Mouse (Mus musculus) stomach, postnatal 0 days (tissue): ENCODE measurements at regions not wholly inside any gene's neighbourhood (a gene's known extent, or its start where the extent isn't known, plus 50 kb on each side); places are given as distances from the start of the nearest gene placed in this dataset.

ENCODE experiments used
- ATAC-seq: fragments of 200-750 bp; cut with Nextera tagmentation; 2 replicates; pipeline ENCODE4 v1.8.0; 2017; ENCODE audit not compliant: low FRiP score, low TSS enrichment
- DNase-seq: peaks from one replicate; pipeline ENCODE4 v3.0.0-alpha.2; 2016; ENCODE audit warnings: low spot score
- H3K27ac ChIP-seq: fragments of 300-500 bp; sonication (generic); replicated peaks from 2 replicates; pipeline ENCODE4 v1.5.1; 2014; ENCODE audit warnings: mild to moderate bottlenecking, control low read depth
- H3K27me3 ChIP-seq: fragments of 300-500 bp; sonication (generic); 2 replicates; pipeline ENCODE4 v1.6.1; 2014; ENCODE audit warnings: low read length; ENCODE audit not compliant: control insufficient read depth, insufficient read depth
- H3K36me3 ChIP-seq: fragments of 300-500 bp; sonication (generic); 2 replicates; pipeline ENCODE4 v1.6.1; 2014; ENCODE audit warnings: low read length, mixed read lengths; ENCODE audit not compliant: control insufficient read depth, insufficient read depth
- H3K4me1 ChIP-seq: fragments of 300-500 bp; sonication (generic); replicated peaks from 2 replicates; pipeline ENCODE4 v1.6.1; 2014; ENCODE audit warnings: antibody characterized with exemption; ENCODE audit not compliant: control insufficient read depth, insufficient read depth
- H3K4me2 ChIP-seq: fragments of 300-500 bp; sonication (generic); replicated peaks from 2 replicates; pipeline ENCODE4 v1.6.1; 2014; ENCODE audit warnings: low read depth, mild to moderate bottlenecking, control low read depth, moderate library complexity
- H3K4me3 ChIP-seq: fragments of 300-500 bp; sonication (generic); 2 replicates; pipeline ENCODE4 v1.5.1; 2014; ENCODE audit warnings: low read depth, low read length, control low read depth
- H3K9ac ChIP-seq: fragments of 300-500 bp; sonication (generic); 2 replicates; pipeline ENCODE4 v1.6.1; 2014; ENCODE audit warnings: mild to moderate bottlenecking, low read length, control low read depth, mixed read lengths
- H3K9me3 ChIP-seq: fragments of 300-500 bp; sonication (generic); 2 replicates; pipeline ENCODE4 v1.6.1; 2016; ENCODE audit warnings: low read length; ENCODE audit not compliant: control insufficient read depth
- CTCF ChIP-seq: IDR thresholded peaks from 2 replicates; pipeline ENCODE4 v1.5.1; 2016; ENCODE audit warnings: antibody characterized with exemption, low read depth, mild to moderate bottlenecking, moderate library complexity
- EP300 ChIP-seq: optimal IDR thresholded peaks from 2 replicates; pipeline ENCODE3; 2016; ENCODE audit warnings: antibody characterized with exemption
- WGBS: fragments of 180-500 bp; shearing (Covaris S2); extraction: QIAGEN DNeasy Blood & Tissue Kit; methylation state at CpG from one replicate; pipeline ENCODE4 v1.1.7; 2014; 5-methylcytosine and 5-hydroxymethylcytosine counted together

GRCm38 (mm10) chr13:53783492-53783891, 272.0 kb downstream of the Drd1 start:
- H3K4me3 ChIP-seq, result no peak overlapping the region
- no peak overlapping the region for H3K27ac ChIP-seq
- DNase-seq, result peak; percentile 72
- no peak for ATAC-seq
- H3K9me3 ChIP-seq, result no peaks in the 10 kb centered on the region
- H3K36me3 ChIP-seq, result no peaks in the 10 kb centered on the region
- WGBS, result 21% methylated on average over 6 of the region's 6 CpGs
- no peak overlapping the region for H3K9ac ChIP-seq
- H3K27me3 ChIP-seq, result no peaks in the 10 kb centered on the region
- no peak for TF ChIP-seq EP300
- TF ChIP-seq CTCF, result peak; percentile 96
- H3K4me1 ChIP-seq, result no peaks in the 10 kb centered on the region
- H3K4me2 ChIP-seq, result no peak overlapping the region

- no peak overlapping the region for H3K27ac ChIP-seq
- TF ChIP-seq CTCF (peak; percentile 70), EP300 (no peak)
- H3K36me3 ChIP-seq, result no peaks in the 10 kb centered on the region
- DNase-seq, result peak; percentile 31
- H3K27me3 ChIP-seq, result no peaks in the 10 kb centered on the region
- no peak overlapping the region for H3K4me3 ChIP-seq
- no peak for ATAC-seq
- H3K9me3 ChIP-seq, result no peaks in the 10 kb centered on the region
- 45% methylated on average over 4 of the region's 4 CpGs for WGBS
- H3K4me2 ChIP-seq, result no peak overlapping the region
- no peak overlapping the region for H3K9ac ChIP-seq
- no peaks in the 10 kb centered on the region for H3K4me1 ChIP-seq
Measured at GRCm38 (mm10) chr13:53779150-53779549, 276.4 kb downstream of the Drd1 start.

GRCm38 (mm10) chr13:53776421-53776820, 279.1 kb downstream of the Drd1 start:
- ATAC-seq (no peak), DNase-seq (no peak)
- H3K9me3 ChIP-seq, result no peaks in the 10 kb centered on the region
- H3K4me1 ChIP-seq, result no peaks in the 10 kb centered on the region
- H3K27ac ChIP-seq, result no peak overlapping the region
- 65% methylated on average over 11 of the region's 11 CpGs for WGBS
- TF ChIP-seq EP300 (no peak), CTCF (no peak)
- no peak overlapping the region for H3K4me3 ChIP-seq
- no peak overlapping the region for H3K9ac ChIP-seq
- H3K27me3 ChIP-seq, result no peaks in the 10 kb centered on the region
- no peaks in the 10 kb centered on the region for H3K36me3 ChIP-seq
- H3K4me2 ChIP-seq, result no peak overlapping the region

- no peak for ATAC-seq
Measured at GRCm38 (mm10) chr13:53775687-53776086, 279.8 kb downstream of the Drd1 start.

GRCm38 (mm10) chr13:53764613-53765243, 290.8 kb downstream of the Drd1 start:
- H3K9ac ChIP-seq, result no peak overlapping the region
- H3K9me3 ChIP-seq, result no peaks in the 10 kb centered on the region
- H3K4me2 ChIP-seq, result no peak overlapping the region
- TF ChIP-seq CTCF, result peak; percentile 96
- TF ChIP-seq EP300, result no peak
- no peaks in the 10 kb centered on the region for H3K36me3 ChIP-seq
- no peaks in the 10 kb centered on the region for H3K27me3 ChIP-seq
- ATAC-seq (peak; percentile 42; the same call in 1 of the 2 replicates), DNase-seq (peak; percentile 65)
- WGBS, result 25% methylated on average over 13 of the region's 13 CpGs
- no peak overlapping the region for H3K27ac ChIP-seq
- no peaks in the 10 kb centered on the region for H3K4me1 ChIP-seq
- no peak overlapping the region for H3K4me3 ChIP-seq

More at GRCm38 (mm10) chr13:53775687-53776086, 279.8 kb downstream of the Drd1 start:
- Histone ChIP-seq H3K27ac (no peak overlapping the region), H3K36me3 (no peaks in the 10 kb centered on the region), H3K9ac (no peak overlapping the region), H3K4me2 (no peak overlapping the region), H3K9me3 (no peaks in the 10 kb centered on the region), H3K4me1 (no peaks in the 10 kb centered on the region), H3K27me3 (no peaks in the 10 kb centered on the region), H3K4me3 (no peak overlapping the region)
- no peak for TF ChIP-seq EP300
- TF ChIP-seq CTCF, result peak; percentile 71
- 36% methylated on average over 5 of the region's 5 CpGs for WGBS
- DNase-seq, result peak; percentile 49

- H3K27me3 ChIP-seq, result no peaks in the 10 kb centered on the region
- H3K4me3 ChIP-seq, result no peak overlapping the region
- WGBS, result 65% methylated on average over 13 of the region's 13 CpGs
- no peak overlapping the region for H3K4me2 ChIP-seq
- no peak for ATAC-seq
- no peak overlapping the region for H3K27ac ChIP-seq
- H3K9me3 ChIP-seq, result no peaks in the 10 kb centered on the region
- H3K36me3 ChIP-seq, result no peaks in the 10 kb centered on the region
- no peak overlapping the region for H3K9ac ChIP-seq
- TF ChIP-seq EP300 (no peak), CTCF (no peak)
- H3K4me1 ChIP-seq, result no peaks in the 10 kb centered on the region
- no peak for DNase-seq
Measured at GRCm38 (mm10) chr13:53757576-53758237, 284.8 kb upstream of the Msx2 start.
